Mouse (Mus musculus): ENCODE measurements around the gene 9430015G10Rik. TPM values are rescaled to one million over a fixed set of nuclear protein-coding genes. Genes with fewer than 3 reads are reported as not detected.

9430015G10Rik gene
- polyA plus RNA-seq (2014; fragmentation: Nextera tagmentation; extraction: Ambion mirVana): 26.6 and 30.9 TPM in 2 replicates

DNA sequence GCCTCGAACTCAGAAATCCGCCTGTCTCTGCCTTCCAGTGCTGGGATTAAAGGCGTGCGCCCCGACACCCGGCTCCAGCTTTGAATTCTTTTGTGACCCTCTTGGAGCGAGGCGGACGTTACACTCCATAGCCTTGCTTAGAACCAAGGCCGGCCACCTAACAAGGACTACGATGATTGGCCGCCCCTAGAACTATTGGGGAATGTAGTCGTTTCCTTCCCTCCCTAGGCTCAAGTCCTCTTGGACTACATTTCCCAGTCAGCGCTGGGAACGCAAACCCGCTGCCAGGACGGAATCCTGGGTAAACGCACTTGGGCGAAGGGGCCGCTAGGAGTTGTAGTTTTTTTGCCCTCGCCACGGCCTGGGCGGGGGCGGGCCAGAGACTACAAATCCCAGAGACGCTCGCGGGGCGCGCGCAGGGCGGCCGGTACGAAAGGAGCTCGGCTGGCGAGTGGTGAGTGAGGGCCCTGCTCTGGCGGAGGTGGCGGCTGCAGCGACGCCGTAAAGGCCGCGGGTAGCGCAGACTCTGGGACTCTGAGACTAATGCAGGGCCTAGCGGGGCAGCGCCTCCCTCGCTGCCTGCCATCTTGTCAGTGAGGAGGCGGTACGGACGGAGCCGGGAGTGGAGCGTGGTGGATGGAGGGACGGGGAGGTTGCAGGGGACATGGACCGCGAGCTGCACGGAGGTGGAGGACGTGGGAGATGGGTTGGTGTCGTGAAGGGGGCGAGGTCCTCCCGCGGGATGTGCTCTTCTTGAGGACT lies at the start of gene 9430015G10Rik:
TSS of gene 9430015G10Rik (plus strand) at position 413 of the 762 bp plus-strand sequence.
- WGBS: under 1% methylated on average over 40 of the region's 60 CpGs
- ATAC-seq (ENCODE audit: low read depth): peak; percentile 97
- peak within 1 kb of the TSS; percentile 89 for H3K9ac ChIP-seq (ENCODE audit: low read depth, low read length)

GRCm38 (mm10) chr4:156063861-156064509 lies 45.8 kb upstream of the 9430015G10Rik start:
- H3K36me3 ChIP-seq (ENCODE audit: control insufficient read depth, insufficient read depth, low read length): no peaks in the 10 kb centered on the region
- no peak overlapping the region for H3K4me2 ChIP-seq (ENCODE audit: low read depth, low read length)
- DNase-seq (ENCODE audit: low spot score) (peak; percentile 46), ATAC-seq (ENCODE audit: low read depth) (no peak)
- H3K27ac ChIP-seq (replicated peaks; ENCODE audit: low read depth, low read length): peak overlapping the region; percentile 17; the same call in 1 of the 2 replicates
- peak overlapping the region; percentile 36; the same call in 1 of the 2 replicates for H3K9ac ChIP-seq (ENCODE audit: low read depth, low read length)
- no peaks in the 10 kb centered on the region; the same call in 1 of the 2 replicates for H3K4me1 ChIP-seq (ENCODE audit: control insufficient read depth, insufficient read depth, low read length)
- H3K4me3 ChIP-seq (ENCODE audit: low read depth, low read length): no peak overlapping the region
- no peaks in the 10 kb centered on the region for H3K27me3 ChIP-seq (replicated peaks; ENCODE audit: control insufficient read depth, insufficient read depth, low read length)
- no peaks in the 10 kb centered on the region for H3K9me3 ChIP-seq (ENCODE audit: control insufficient read depth, low read length)
- 10% methylated on average over 4 of the region's 4 CpGs for WGBS

More for the DNA sequence above, at the start of gene 9430015G10Rik:
- H3K36me3 ChIP-seq (ENCODE audit: control insufficient read depth, insufficient read depth, low read length): 0 out of 2 replicates have a peak, but pooled peaks cover 4% of the 10 kb centered on the region
- H3K27me3 ChIP-seq (replicated peaks; ENCODE audit: control insufficient read depth, insufficient read depth, low read length): no peaks in the 10 kb centered on the region
- H3K4me2 ChIP-seq (ENCODE audit: low read depth, low read length): peak within 1 kb of the TSS; percentile 69
- peak within 1 kb of the TSS; percentile 91 for H3K27ac ChIP-seq (replicated peaks; ENCODE audit: low read depth, low read length)
- H3K9me3 ChIP-seq (ENCODE audit: control insufficient read depth, low read length): no peaks in the 10 kb centered on the region
- peak within 1 kb of the TSS; percentile 85 for H3K4me3 ChIP-seq (ENCODE audit: low read depth, low read length)
- peak; percentile 100 for DNase-seq (ENCODE audit: low spot score)
- H3K4me1 ChIP-seq (ENCODE audit: control insufficient read depth, insufficient read depth, low read length): peaks cover 3% of the 10 kb centered on the region; the same call in 1 of the 2 replicates

GRCm38 (mm10) chr4:156064510-156064897 lies 45.3 kb upstream of the 9430015G10Rik start:
- DNase-seq (ENCODE audit: low spot score): peak; percentile 42
- H3K9me3 ChIP-seq (ENCODE audit: control insufficient read depth, low read length): no peaks in the 10 kb centered on the region
- H3K9ac ChIP-seq (ENCODE audit: low read depth, low read length): no peak overlapping the region
- H3K27me3 ChIP-seq (replicated peaks; ENCODE audit: control insufficient read depth, insufficient read depth, low read length): no peaks in the 10 kb centered on the region
- no peaks in the 10 kb centered on the region for H3K36me3 ChIP-seq (ENCODE audit: control insufficient read depth, insufficient read depth, low read length)
- no peak overlapping the region for H3K4me3 ChIP-seq (ENCODE audit: low read depth, low read length)
- WGBS: 80% methylated on average over 9 of the region's 9 CpGs
- H3K27ac ChIP-seq (replicated peaks; ENCODE audit: low read depth, low read length): peak overlapping the region; percentile 17; the same call in 1 of the 2 replicates
- no peaks in the 10 kb centered on the region; the same call in 1 of the 2 replicates for H3K4me1 ChIP-seq (ENCODE audit: control insufficient read depth, insufficient read depth, low read length)
- no peak for ATAC-seq (ENCODE audit: low read depth)
- no peak overlapping the region for H3K4me2 ChIP-seq (ENCODE audit: low read depth, low read length)

- H3K9me3 ChIP-seq (ENCODE audit: control insufficient read depth, low read length): no peaks in the 10 kb centered on the region
- ATAC-seq (ENCODE audit: low read depth) (no peak), DNase-seq (ENCODE audit: low spot score) (no peak)
- no peak overlapping the region for H3K4me2 ChIP-seq (ENCODE audit: low read depth, low read length)
- H3K27ac ChIP-seq (replicated peaks; ENCODE audit: low read depth, low read length): no peak overlapping the region
- peaks cover 4% of the 10 kb centered on the region; the same call in 1 of the 2 replicates for H3K4me1 ChIP-seq (ENCODE audit: control insufficient read depth, insufficient read depth, low read length)
- H3K4me3 ChIP-seq (ENCODE audit: low read depth, low read length): no peak overlapping the region
- H3K9ac ChIP-seq (ENCODE audit: low read depth, low read length): no peak overlapping the region
- H3K36me3 ChIP-seq (ENCODE audit: control insufficient read depth, insufficient read depth, low read length): no peaks in the 10 kb centered on the region
- WGBS: 87% methylated on average over 10 of the region's 10 CpGs
- H3K27me3 ChIP-seq (replicated peaks; ENCODE audit: control insufficient read depth, insufficient read depth, low read length): no peaks in the 10 kb centered on the region
These were observed 44.5 kb upstream of the 9430015G10Rik start for GRCm38 (mm10) chr4:156065156-156065894.

DNA sequence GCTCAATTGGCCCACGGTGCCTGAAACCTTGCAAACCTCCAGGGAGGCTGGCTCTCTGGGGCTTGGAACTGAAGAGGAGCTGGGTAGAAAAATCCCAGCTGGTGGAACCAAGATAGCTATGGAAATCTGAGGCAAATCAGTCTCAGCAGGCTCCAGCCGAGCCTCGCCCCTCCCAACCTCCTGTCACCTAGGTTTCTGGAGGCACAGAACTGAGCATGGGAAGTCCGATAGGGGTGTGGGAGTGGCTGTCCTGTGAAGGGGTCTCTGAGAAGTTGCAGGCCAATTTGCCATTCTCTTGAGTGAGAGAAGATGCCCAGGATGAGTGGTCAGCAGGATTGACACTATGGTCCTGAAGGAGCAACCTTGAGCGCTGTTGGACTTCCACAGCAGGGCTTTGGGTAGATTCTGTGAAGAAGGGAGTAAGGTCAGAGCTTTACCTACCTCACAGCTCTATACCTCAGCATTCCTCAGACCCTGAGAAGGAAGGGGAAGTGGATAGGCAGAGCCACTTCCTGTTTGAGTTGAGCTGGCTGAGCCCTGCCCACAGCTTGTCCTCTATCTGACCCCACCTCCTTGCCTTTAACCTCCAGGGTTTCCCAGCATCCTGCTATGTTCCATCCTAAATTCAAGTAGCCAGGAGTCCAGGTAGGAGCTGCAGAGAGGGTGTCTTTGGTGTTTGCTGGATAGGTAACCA lies 42.4 kb upstream of the 9430015G10Rik start:
- Histone ChIP-seq H3K4me3 (ENCODE audit: low read depth, low read length) (no peak overlapping the region), H3K27ac (replicated peaks; ENCODE audit: low read depth, low read length) (no peak overlapping the region), H3K4me2 (ENCODE audit: low read depth, low read length) (no peak overlapping the region), H3K9me3 (ENCODE audit: control insufficient read depth, low read length) (no peaks in the 10 kb centered on the region), H3K36me3 (ENCODE audit: control insufficient read depth, insufficient read depth, low read length) (no peaks in the 10 kb centered on the region), H3K9ac (ENCODE audit: low read depth, low read length) (no peak overlapping the region), H3K4me1 (ENCODE audit: control insufficient read depth, insufficient read depth, low read length) (peaks cover 7% of the 10 kb centered on the region; the same call in 1 of the 2 replicates), H3K27me3 (replicated peaks; ENCODE audit: control insufficient read depth, insufficient read depth, low read length) (no peaks in the 10 kb centered on the region)
- 76% methylated on average over 5 of the region's 5 CpGs for WGBS
- ATAC-seq (ENCODE audit: low read depth) (no peak), DNase-seq (ENCODE audit: low spot score) (no peak)

GRCm38 (mm10) chr4:156069701-156070100 lies 40.1 kb upstream of the 9430015G10Rik start:
- no peaks in the 10 kb centered on the region for H3K27me3 ChIP-seq (replicated peaks; ENCODE audit: control insufficient read depth, insufficient read depth, low read length)
- ATAC-seq (ENCODE audit: low read depth) (no peak), DNase-seq (ENCODE audit: low spot score) (no peak)
- H3K4me1 ChIP-seq (ENCODE audit: control insufficient read depth, insufficient read depth, low read length): peaks cover 7% of the 10 kb centered on the region; the same call in 1 of the 2 replicates
- no peak overlapping the region for H3K9ac ChIP-seq (ENCODE audit: low read depth, low read length)
- H3K36me3 ChIP-seq (ENCODE audit: control insufficient read depth, insufficient read depth, low read length): no peaks in the 10 kb centered on the region
- H3K9me3 ChIP-seq (ENCODE audit: control insufficient read depth, low read length): no peaks in the 10 kb centered on the region
- 88% methylated on average over 8 of the region's 8 CpGs for WGBS
- no peak overlapping the region for H3K4me2 ChIP-seq (ENCODE audit: low read depth, low read length)
- no peak overlapping the region for H3K27ac ChIP-seq (replicated peaks; ENCODE audit: low read depth, low read length)
- no peak overlapping the region for H3K4me3 ChIP-seq (ENCODE audit: low read depth, low read length)

DNA sequence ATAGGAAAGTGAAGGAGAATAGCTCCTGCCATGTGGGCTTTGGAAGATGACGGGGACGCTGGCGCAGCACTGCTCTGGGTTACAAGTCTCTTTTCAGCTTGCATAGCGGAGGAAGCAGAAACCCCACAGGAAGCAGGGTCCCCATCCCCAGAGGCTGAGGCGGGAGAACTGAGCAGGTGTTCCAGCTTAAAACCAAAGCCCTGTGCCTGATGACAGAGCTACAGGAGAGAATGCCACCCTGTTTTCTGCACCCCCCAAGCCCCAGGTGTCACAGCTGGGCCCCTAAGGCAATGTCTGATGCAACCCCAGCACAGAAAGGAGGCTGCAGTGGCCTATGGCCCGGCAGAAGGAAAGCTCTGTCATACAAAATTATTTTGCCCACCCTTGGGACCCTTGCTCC lies 39.5 kb upstream of the 9430015G10Rik start:
- H3K27ac ChIP-seq (replicated peaks; ENCODE audit: low read depth, low read length): 0 out of 2 replicates have a peak overlapping the region, but pooled peaks have one; percentile 21
- DNase-seq (ENCODE audit: low spot score): peak; percentile 41

More for the DNA sequence above, 39.5 kb upstream of the 9430015G10Rik start:
- WGBS: 44% methylated on average over 5 of the region's 6 CpGs
- H3K4me1 ChIP-seq (ENCODE audit: control insufficient read depth, insufficient read depth, low read length): peaks cover 7% of the 10 kb centered on the region; the same call in 1 of the 2 replicates
- peak; percentile 76 for ATAC-seq (ENCODE audit: low read depth)
- no peaks in the 10 kb centered on the region for H3K27me3 ChIP-seq (replicated peaks; ENCODE audit: control insufficient read depth, insufficient read depth, low read length)
- H3K9ac ChIP-seq (ENCODE audit: low read depth, low read length): peak overlapping the region; percentile 14; the same call in 1 of the 2 replicates
- no peak overlapping the region for H3K4me2 ChIP-seq (ENCODE audit: low read depth, low read length)
- H3K9me3 ChIP-seq (ENCODE audit: control insufficient read depth, low read length): no peaks in the 10 kb centered on the region
- H3K36me3 ChIP-seq (ENCODE audit: control insufficient read depth, insufficient read depth, low read length): no peaks in the 10 kb centered on the region
- H3K4me3 ChIP-seq (ENCODE audit: low read depth, low read length): no peak overlapping the region
